In genomic region chr5:64907906-64908305, GRCm38 (mm10) we compare ENCODE assay signal across 26 mouse cellular contexts.
"Had no signal": no experiment of that assay in that cellular context is flagged by ENCODE, and none has a peak within 500 bp of the region (broad histone marks: within the 10 kb centered on the region; RNA-seq: fewer than 3 reads in every experiment).

No protein-coding gene starts in this region.

- H3K4me3 ChIP-seq: heart, embryonic 13.5 days; heart, embryonic 15.5 days; hindbrain, embryonic 13.5 days; hindbrain, embryonic 15.5 days; kidney, embryonic 15.5 days; limb, embryonic 12.5 days; liver, embryonic 13.5 days had no signal

- H3K27me3 ChIP-seq: heart, embryonic 13.5 days; heart, embryonic 15.5 days; hindbrain, embryonic 13.5 days; hindbrain, embryonic 15.5 days; kidney, embryonic 15.5 days; limb, embryonic 12.5 days; liver, embryonic 13.5 days had no signal

- DNase-seq: gastrocnemius, postnatal 14 days; gastrocnemius, postnatal 36 days; heart, adult 18-20 months; heart, postnatal 14 days; heart, postnatal 36 days; kidney, adult 11 months; kidney, adult 2 months; kidney, adult 9 months; kidney, postnatal 14 days; kidney, postnatal 36 days; layer of hippocampus, adult 9-11 months; layer of hippocampus, postnatal 36 days; left cerebral cortex, postnatal 4 days; liver; liver, embryonic 13.5 days had no signal

- ATAC-seq: hindbrain, postnatal 0 days; intestine, embryonic 16.5 days had no signal

- H3K9ac ChIP-seq: heart, embryonic 13.5 days; heart, embryonic 15.5 days; hindbrain, embryonic 13.5 days; hindbrain, embryonic 15.5 days; kidney, embryonic 15.5 days; limb, embryonic 12.5 days; liver, embryonic 13.5 days had no signal

- H3K4me1 ChIP-seq: heart, embryonic 13.5 days; heart, embryonic 15.5 days; hindbrain, embryonic 13.5 days; hindbrain, embryonic 15.5 days; limb, embryonic 12.5 days; liver, embryonic 13.5 days had no signal

- H3K4me2 ChIP-seq: heart, embryonic 11.5 days; heart, embryonic 13.5 days; heart, embryonic 15.5 days; hindbrain, embryonic 13.5 days; hindbrain, embryonic 15.5 days; kidney, embryonic 15.5 days; limb, embryonic 12.5 days; liver, embryonic 11.5 days; liver, embryonic 13.5 days had no signal

- H3K36me3 ChIP-seq: heart, embryonic 13.5 days; heart, embryonic 15.5 days; hindbrain, embryonic 13.5 days; hindbrain, embryonic 15.5 days; kidney, embryonic 15.5 days; limb, embryonic 12.5 days; liver, embryonic 13.5 days had no signal

- H3K27ac ChIP-seq: heart, embryonic 13.5 days; heart, embryonic 15.5 days; hindbrain, embryonic 13.5 days; hindbrain, embryonic 15.5 days; hindbrain, postnatal 0 days; kidney, embryonic 15.5 days; kidney, postnatal 0 days; limb, embryonic 12.5 days; liver, embryonic 13.5 days had no signal

- H3K9me3 ChIP-seq: heart, embryonic 15.5 days; hindbrain, embryonic 13.5 days; hindbrain, embryonic 15.5 days; kidney, embryonic 15.5 days; limb, embryonic 12.5 days had no signal
